Mouse (Mus musculus): ENCODE data around the gene Mrpl45. TPM values are rescaled to one million over a fixed set of nuclear protein-coding genes. Genes with fewer than 3 reads are reported as not detected.
"Not testable (repeated sequence)": the region's sequence is repeated elsewhere in the genome, so short reads cannot be mapped to it uniquely, and the experiment has no call there.

Gene Mrpl45
- polyA plus RNA-seq (2012; ENCODE audit: insufficient read depth, insufficient read length, missing spikeins) = 51.3 and 53.2 TPM in 2 replicates

DNA sequence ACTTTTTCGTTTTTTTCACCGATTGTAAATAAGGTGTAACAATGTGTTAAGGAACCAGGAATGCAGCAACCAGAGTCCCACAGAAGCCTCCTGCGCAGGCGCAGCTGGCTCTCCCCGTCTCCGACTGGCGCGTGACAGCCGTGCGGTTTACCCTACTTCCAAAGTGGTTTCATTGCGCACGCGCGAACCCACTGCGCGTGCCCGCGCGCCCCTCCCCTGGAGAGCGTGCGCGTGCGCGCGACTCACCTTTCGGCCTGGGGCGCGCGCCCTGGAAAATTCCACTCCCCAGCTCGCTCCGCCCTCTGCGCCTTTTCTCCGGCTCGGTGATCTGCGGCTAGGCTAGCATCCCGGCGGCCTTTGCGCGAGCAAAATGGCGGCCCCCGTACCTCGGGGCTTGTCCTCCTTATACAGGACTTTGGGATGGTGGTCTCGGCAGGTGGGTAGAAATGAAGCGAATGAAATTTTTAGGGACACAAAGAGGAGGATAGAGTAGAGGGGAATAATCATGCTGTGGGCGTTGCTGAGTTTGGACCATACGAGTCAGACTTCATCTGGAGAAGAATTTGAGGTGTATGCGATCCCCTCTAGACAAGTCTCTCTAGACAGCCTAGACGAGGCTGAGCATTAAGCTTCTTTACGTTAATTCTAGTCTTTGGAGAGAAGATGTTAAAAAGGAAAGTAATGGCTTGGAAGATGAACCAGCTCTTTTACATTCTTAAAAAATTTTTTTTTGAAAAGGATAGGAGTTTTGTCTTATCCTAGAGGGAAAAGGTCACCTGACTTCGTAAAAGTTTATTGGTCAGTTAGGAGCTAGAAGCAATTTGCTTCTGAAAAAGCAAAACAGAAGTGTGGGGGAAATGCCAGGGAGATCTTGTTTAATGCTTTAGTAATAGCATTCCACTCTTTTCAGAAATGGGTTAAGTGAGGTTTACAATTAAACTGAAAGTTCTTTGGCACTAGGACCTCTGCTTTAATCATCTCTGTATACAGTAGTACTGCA, at the start of gene Mrpl45:
TSS of gene Mrpl45 (plus strand) at position 213 of the 1,000 bp plus-strand sequence.
- no peaks in the 10 kb centered on the region for H3K4me1 ChIP-seq (ENCODE audit: control insufficient read depth, insufficient read depth, insufficient read length, low read length)
- peak within 1 kb of the TSS; percentile 71 for H3K4me3 ChIP-seq (ENCODE audit: insufficient read depth, low read depth, low read length)
- H3K27ac ChIP-seq (replicated peaks; ENCODE audit: low read depth, low read length) = peak within 1 kb of the TSS; percentile 70

DNA sequence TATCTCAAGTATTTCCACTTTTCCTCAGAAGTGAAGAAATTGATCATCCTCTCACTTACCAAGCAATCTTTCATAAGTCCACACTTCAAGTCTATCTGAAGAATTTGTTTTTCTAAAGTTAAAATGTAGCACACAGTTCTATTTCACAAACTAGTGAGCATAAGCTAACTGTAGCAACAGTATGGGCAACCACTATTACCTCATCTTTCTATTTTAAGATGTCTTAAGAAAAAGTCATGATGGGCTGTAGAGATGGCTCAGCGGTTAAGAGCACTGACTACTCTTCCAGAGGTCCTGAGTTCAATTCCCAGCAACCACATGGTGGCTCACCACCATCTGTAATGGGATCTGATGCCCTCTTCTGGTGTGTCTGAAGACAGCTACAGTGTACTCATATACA, 49.0 kb upstream of the Mrpl45 start:
- H3K4me3 ChIP-seq (ENCODE audit: insufficient read depth, low read depth, low read length); H3K4me1 ChIP-seq (ENCODE audit: control insufficient read depth, insufficient read depth, insufficient read length, low read length); H3K27ac ChIP-seq (replicated peaks; ENCODE audit: low read depth, low read length): not testable (repeated sequence)

DNA sequence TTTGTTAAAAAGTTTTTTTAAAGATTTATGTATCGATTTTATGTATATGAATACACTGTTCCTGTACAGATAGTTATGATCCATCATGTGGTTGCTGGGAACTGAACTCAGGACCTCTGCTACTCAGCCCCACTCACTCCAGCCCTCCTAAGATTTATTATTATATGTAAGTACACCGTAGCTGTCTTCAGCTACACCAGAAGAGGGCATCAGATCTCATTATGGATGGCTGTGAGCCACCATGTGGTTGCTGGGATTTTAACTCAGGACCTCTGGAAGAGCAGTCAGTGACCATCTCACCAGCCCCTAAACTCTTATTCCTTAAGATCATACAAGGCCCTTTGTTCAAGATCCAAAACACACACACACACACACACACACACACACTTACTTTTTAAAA, 45.5 kb upstream of the Mrpl45 start:
- H3K4me3 ChIP-seq (ENCODE audit: insufficient read depth, low read depth, low read length); H3K27ac ChIP-seq (replicated peaks; ENCODE audit: low read depth, low read length); H3K4me1 ChIP-seq (ENCODE audit: control insufficient read depth, insufficient read depth, insufficient read length, low read length): not testable (repeated sequence)

DNA sequence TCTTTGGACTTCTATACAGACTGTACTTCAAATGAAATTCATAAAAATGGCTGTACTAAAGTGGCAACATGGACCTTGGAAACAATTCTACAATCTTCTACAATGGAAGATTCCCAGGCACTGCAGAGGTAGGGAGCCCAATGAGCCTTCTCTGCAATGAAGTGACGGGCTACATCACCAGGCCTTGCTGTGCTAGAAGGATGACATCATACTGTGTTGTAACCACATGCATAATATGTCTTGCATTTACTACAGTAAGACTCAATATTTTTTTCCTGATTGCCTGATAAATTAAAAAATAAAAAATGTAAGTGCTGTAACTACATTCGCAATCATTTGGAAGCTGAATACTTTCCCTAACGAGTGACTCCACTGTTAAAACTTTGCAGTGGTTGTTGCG, 42.7 kb upstream of the Mrpl45 start:
- peaks cover 3% of the 10 kb centered on the region; the same call in 1 of the 2 replicates for H3K4me1 ChIP-seq (ENCODE audit: control insufficient read depth, insufficient read depth, insufficient read length, low read length)
- no peak overlapping the region for H3K4me3 ChIP-seq (ENCODE audit: insufficient read depth, low read depth, low read length)
- no peak overlapping the region for H3K27ac ChIP-seq (replicated peaks; ENCODE audit: low read depth, low read length)

DNA sequence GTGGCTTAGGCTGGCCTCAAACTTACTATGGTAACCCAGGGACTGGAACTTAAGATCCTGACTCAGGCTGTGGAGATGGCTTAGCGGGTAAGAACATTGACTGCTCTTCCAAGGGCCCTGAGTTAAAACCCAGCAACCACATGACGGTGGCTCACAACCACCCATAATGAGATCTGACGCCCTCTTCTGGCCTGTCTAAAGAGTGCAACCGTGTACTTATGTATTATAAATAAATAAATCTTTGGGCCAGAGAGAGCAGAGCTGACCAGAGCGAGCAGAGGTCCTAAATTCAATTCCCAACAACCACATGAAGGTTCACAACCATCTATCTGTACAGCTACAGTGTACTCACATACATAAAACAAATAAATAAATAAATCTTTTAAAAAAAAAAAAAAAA, 41.9 kb upstream of the Mrpl45 start:
- Histone ChIP-seq H3K4me3 (ENCODE audit: insufficient read depth, low read depth, low read length) (no peak overlapping the region), H3K27ac (replicated peaks; ENCODE audit: low read depth, low read length) (no peak overlapping the region), H3K4me1 (ENCODE audit: control insufficient read depth, insufficient read depth, insufficient read length, low read length) (peaks cover 3% of the 10 kb centered on the region)

DNA sequence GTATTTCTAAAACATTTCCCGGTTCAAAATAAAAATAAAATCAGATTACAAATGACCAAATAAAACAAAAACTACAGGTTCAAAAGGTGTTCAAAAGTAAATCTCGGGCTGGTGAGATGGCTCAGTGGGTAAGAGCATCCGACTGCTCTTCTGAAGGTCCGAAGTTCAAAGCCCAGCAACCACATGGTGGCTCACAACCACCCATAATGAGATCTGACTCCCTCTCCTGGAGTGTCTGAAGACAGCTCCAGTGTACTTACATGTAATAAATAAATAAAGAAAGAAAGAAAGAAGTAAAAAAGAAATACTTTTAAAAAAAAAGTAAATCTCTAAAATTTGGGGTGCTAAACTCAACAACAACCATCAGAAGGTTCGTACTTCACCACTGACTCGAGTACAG, 40.6 kb upstream of the Mrpl45 start:
- H3K27ac ChIP-seq (replicated peaks; ENCODE audit: low read depth, low read length); H3K4me1 ChIP-seq (ENCODE audit: control insufficient read depth, insufficient read depth, insufficient read length, low read length); H3K4me3 ChIP-seq (ENCODE audit: insufficient read depth, low read depth, low read length): not testable (repeated sequence)

DNA sequence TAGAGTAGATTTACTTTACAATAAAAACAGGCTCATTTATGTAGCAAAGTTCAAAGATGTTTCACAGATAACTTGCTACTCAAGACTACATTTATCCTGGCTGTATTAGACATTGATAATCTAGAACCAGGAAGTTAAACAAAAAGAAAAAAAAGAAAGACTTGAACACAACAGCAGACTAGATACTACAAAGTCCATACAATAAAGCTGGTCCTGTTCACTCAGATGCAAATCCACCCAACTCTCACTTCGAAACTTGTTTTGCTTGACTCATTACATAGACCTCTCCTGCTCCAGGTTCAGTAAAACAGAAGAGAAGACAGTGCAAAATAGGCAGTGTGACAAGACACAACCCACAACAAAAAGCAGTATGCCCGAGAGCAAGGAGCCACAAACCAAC, 40.2 kb upstream of the Mrpl45 start:
- no peak overlapping the region for H3K27ac ChIP-seq (replicated peaks; ENCODE audit: low read depth, low read length)
- no peak overlapping the region for H3K4me3 ChIP-seq (ENCODE audit: insufficient read depth, low read depth, low read length)
- H3K4me1 ChIP-seq (ENCODE audit: control insufficient read depth, insufficient read depth, insufficient read length, low read length) = peaks cover 3% of the 10 kb centered on the region

DNA sequence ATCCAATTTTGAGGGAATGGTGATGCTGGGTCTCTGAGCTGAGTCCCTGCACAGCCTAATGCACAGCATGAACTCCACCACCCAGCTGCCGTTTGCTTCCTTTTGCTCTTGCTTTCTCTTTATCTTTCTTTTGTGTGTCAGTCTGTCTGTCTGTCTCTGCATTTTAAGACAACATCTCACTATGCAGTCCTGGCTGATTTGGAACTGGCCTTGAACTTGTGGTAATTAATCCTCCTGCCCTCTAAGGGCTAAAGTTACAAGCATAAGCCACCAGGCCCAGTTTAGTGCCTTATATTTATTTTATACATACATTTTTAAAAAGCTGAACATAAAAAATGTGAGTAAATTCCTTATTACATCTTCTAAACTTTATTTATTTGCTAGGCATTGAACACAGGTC, 39.5 kb upstream of the Mrpl45 start:
- Histone ChIP-seq H3K4me3 (ENCODE audit: insufficient read depth, low read depth, low read length) (no peak overlapping the region), H3K4me1 (ENCODE audit: control insufficient read depth, insufficient read depth, insufficient read length, low read length) (peaks cover 3% of the 10 kb centered on the region), H3K27ac (replicated peaks; ENCODE audit: low read depth, low read length) (no peak overlapping the region; the same call in 1 of the 2 replicates)

DNA sequence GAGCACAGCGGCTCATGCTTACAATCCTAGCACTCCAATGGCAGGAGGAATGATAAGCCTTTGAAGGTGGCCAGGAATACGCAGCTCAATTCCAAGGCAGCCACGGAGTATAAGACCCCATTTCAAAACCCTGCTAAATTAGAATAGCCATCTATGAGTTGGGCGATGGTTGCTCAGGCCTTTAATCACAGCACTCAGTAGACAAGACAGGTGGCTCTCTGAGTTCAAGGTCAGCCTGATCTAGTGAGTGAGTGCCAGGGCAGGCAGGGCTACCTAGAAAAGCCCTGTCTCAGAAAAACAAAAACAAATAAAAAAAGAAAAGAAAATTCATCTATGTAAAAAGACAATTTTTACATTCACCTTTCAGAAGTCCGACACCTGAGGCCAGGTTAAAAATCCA, 38.4 kb upstream of the Mrpl45 start:
- H3K27ac ChIP-seq (replicated peaks; ENCODE audit: low read depth, low read length) = no peak overlapping the region; the same call in 1 of the 2 replicates
- no peak overlapping the region for H3K4me3 ChIP-seq (ENCODE audit: insufficient read depth, low read depth, low read length)

DNA sequence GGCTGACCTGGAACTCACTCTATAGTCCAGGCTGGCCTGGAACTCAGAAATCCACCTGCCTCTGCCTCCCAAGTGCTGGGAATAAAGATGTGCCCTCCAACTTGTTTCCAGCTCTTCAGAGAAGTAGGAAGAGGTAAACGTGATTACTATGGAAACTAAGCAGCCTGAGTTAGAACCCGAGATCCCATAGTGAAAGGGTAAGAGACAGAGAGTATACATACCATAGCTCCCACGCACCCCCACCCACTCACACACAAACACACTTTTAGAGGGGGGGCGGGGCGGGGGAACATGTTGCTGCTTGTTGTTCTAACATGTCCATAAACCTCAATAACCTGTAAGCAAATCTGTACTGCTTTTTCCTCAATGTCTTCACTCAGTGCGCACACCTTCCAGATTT, 37.1 kb upstream of the Mrpl45 start:
- no peak overlapping the region for H3K27ac ChIP-seq (replicated peaks; ENCODE audit: low read depth, low read length)

More for the DNA sequence above, 38.4 kb upstream of the Mrpl45 start:
- peaks cover 3% of the 10 kb centered on the region for H3K4me1 ChIP-seq (ENCODE audit: control insufficient read depth, insufficient read depth, insufficient read length, low read length)

DNA sequence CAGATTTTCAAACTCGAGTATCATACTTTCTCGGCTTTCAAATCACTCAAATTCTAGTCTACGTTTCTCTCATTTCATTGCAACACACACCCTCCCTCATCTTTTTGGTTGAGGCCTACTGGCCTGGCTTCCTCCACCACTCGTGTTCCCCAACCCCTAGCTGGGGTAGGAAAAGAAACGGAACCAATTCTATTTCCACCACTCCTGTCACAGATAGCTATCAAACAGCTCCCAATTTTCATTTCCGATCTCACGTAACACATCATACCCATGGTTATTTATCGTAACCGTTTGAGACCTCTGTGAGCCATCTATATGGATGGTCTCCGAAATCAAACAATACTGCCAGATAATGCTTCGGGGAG, 36.5 kb upstream of the Mrpl45 start:
- Histone ChIP-seq H3K4me3 (ENCODE audit: insufficient read depth, low read depth, low read length) (peak overlapping the region; percentile 95), H3K4me1 (ENCODE audit: control insufficient read depth, insufficient read depth, insufficient read length, low read length) (peaks cover 3% of the 10 kb centered on the region), H3K27ac (replicated peaks; ENCODE audit: low read depth, low read length) (peak overlapping the region; percentile 53; the same call in 1 of the 2 replicates)

More for the DNA sequence above, 37.1 kb upstream of the Mrpl45 start:
- H3K4me1 ChIP-seq (ENCODE audit: control insufficient read depth, insufficient read depth, insufficient read length, low read length) = peaks cover 3% of the 10 kb centered on the region
- peak overlapping the region; percentile 95; the same call in 1 of the 2 replicates for H3K4me3 ChIP-seq (ENCODE audit: insufficient read depth, low read depth, low read length)

DNA sequence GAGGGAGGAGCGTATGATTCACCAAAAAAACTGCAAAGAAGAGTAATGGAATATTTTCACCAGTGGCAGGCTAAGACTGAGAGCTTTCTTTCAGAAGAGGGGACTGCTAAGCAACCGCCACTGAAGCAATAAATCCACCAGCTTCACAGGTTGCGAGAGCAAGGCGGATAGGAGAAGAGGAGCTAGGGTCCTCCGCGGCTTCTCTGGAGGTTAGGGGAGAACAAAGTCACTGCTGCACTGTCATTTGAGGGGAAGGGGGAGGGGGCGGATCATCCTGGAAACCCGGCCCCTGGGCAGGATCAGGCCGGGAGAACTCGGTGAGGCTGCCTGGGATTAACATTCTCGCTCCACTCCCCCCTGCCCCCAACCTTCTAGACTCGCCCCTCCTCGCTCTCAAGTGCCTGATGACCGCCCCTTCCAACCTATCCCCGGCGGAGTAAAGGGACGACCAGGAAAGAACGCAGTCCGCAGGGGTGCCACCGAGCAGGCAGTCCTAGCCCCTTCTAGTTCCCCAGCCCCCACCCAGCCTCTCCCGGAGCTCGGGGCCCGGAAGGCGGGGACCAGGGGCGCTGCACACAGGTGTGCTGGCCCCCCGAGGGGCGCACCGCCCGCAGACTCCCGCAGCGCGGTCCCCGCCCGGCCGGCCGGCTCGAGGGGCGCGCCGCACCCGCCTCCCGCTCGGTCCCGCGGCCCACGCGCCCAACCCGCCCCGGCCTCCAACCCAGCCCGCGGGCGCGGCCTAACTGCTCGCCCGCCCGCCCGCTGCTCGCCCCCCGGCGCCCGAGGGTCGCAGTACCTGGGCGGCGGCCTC, 35.9 kb upstream of the Mrpl45 start:
- Histone ChIP-seq H3K27ac (replicated peaks; ENCODE audit: low read depth, low read length) (peak overlapping the region; percentile 66), H3K4me3 (ENCODE audit: insufficient read depth, low read depth, low read length) (peak overlapping the region; percentile 95), H3K4me1 (ENCODE audit: control insufficient read depth, insufficient read depth, insufficient read length, low read length) (peaks cover 3% of the 10 kb centered on the region)

DNA sequence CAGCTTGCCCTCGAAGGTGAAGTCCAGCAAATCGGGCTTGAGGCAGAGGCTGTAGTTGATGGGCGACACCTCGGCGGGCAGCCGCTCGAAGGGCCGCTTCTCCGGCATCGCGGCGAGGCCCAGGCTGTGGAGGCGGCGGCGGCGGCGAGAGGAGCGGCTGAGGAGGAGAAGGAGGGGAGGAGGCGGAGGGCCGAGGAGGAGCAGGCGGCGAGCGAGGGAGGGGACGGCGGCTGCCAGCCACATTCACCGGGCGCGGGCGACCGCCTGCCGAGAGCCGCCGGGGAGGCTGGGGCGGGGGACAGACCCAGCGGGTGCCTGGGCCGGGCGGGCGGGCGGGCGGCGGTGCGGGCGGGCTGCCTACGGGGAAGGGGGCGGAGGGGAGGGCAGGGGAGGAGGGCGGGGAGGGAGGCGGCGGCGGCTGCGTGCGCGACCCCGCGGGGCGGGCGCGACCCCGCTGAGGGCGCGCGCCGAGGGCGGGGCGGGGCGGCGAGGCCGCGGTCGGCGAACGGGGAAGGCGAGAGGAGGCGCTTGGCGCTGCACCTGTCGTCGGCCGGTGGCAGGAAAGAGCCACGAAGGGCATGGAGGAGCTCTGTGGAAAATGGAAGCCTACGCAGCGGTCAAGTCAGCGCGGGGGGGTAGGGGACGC, 35.2 kb upstream of the Mrpl45 start, which contains the start of gene Npepps:
TSS of gene Npepps (minus strand) at position 423 of the 646 bp plus-strand sequence.
- Histone ChIP-seq H3K27ac (replicated peaks; ENCODE audit: low read depth, low read length) (peak within 1 kb of the TSS; percentile 70), H3K4me1 (ENCODE audit: control insufficient read depth, insufficient read depth, insufficient read length, low read length) (peaks cover 3% of the 10 kb centered on the region), H3K4me3 (ENCODE audit: insufficient read depth, low read depth, low read length) (peak within 1 kb of the TSS; percentile 95)

DNA sequence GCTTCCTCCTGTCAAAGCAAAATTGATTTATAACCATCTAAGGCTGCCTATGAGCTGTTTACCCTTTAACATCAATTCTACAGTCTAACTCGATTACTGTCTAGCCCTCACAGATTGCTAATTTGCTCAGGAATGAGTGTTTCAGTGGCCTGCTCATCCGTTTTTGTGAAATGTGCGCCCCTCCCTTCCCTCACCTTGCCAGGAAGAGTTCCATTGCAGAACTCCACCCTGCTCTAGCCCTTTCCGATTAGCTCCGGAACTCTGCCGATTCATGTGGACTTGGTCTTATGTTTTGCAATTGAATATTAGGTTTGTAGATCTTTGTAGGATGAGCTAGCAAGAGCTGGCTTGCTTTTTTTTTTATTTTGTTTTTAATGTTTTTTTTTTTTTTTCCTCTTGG, 33.3 kb upstream of the Mrpl45 start:
- no peak overlapping the region for H3K27ac ChIP-seq (replicated peaks; ENCODE audit: low read depth, low read length)
- no peak overlapping the region for H3K4me3 ChIP-seq (ENCODE audit: insufficient read depth, low read depth, low read length)
- no peaks in the 10 kb centered on the region; the same call in 1 of the 2 replicates for H3K4me1 ChIP-seq (ENCODE audit: control insufficient read depth, insufficient read depth, insufficient read length, low read length)

DNA sequence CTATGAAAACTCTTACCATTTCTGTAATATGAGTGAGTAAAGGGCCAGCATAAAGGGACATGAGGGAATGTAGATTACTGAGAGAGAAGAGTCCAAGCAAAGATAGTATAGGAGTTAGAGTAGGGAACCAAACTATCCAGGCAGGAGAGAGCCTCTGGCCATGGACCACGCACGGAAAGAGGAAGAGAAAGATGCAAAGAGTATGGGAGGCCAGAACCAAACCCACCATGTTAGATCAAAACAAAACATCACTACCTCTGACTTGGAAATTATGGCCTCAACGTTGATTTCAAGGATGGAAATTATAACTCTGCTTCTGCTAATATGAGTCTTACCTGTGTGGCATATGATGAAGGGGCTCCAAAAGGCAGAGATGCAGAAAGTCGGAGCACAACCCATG, 30.7 kb upstream of the Mrpl45 start:
- H3K27ac ChIP-seq (replicated peaks; ENCODE audit: low read depth, low read length) = no peak overlapping the region
- no peaks in the 10 kb centered on the region for H3K4me1 ChIP-seq (ENCODE audit: control insufficient read depth, insufficient read depth, insufficient read length, low read length)
- H3K4me3 ChIP-seq (ENCODE audit: insufficient read depth, low read depth, low read length) = no peak overlapping the region
